Comparison of ENCODE assay signal across 7 mouse cellular contexts in genomic region chr6:99623641-99624040, GRCm38 (mm10). TPM values are rescaled to one million over a fixed set of nuclear protein-coding genes. Genes with fewer than 3 reads are reported as not detected.
DNase-seq lines count a peak whose midpoint lies in the region; ATAC-seq and TF ChIP-seq lines count a peak whose summit lies in the region.

No protein-coding gene starts in this region.

- no peaks in the 10 kb centered on the region for H3K9me3 ChIP-seq in embryonic facial prominence, embryonic 13.5 days

- no peak for ATAC-seq in embryonic facial prominence, embryonic 13.5 days (ENCODE audit: insufficient number of reproducible peaks, insufficient read depth, low FRiP score, low TSS enrichment, low read depth)

- TF ChIP-seq POLR2A in bone marrow, adult 2 months (IDR thresholded peaks at IDR 0.05; ENCODE audit: borderline replicate concordance, control insufficient read depth, low read depth, low read length) = no peak

- H3K36me3 ChIP-seq in embryonic facial prominence, embryonic 13.5 days = no peaks in the 10 kb centered on the region

- 0 out of 2 replicates have a peak overlapping the region, but pooled peaks have one; percentile 27 for H3K9ac ChIP-seq in embryonic facial prominence, embryonic 13.5 days

- peaks cover 4% of the 10 kb centered on the region for H3K4me1 ChIP-seq in bone marrow, adult 2 months (ENCODE audit: control insufficient read depth, insufficient read depth, low read length)
- H3K4me1 ChIP-seq in embryonic facial prominence, embryonic 13.5 days = peaks cover 51% of the 10 kb centered on the region

- DNase-seq in layer of hippocampus, postnatal 10 days (ENCODE audit: low spot score in 2 of 2) = peak; percentile 48 to 60
- no peak for DNase-seq in layer of hippocampus, adult 18-20 months (ENCODE audit: low spot score in 2 of 2)
- peak; percentile 46 for DNase-seq in lung, postnatal 10 days
- no peak for DNase-seq in gastrocnemius, postnatal 4 days (ENCODE audit: low spot score in 2 of 2)
- no peak for DNase-seq in urinary bladder, postnatal 25 days (ENCODE audit: low spot score)

- no peak overlapping the region for H3K4me3 ChIP-seq in bone marrow, adult 2 months (replicated peaks; ENCODE audit: control insufficient read depth, low read depth, low read length)
- no peak overlapping the region for H3K4me3 ChIP-seq in embryonic facial prominence, embryonic 13.5 days

- WGBS in bone marrow, adult 2 months = 77% methylated on average over 6 of the region's 6 CpGs
- 20% methylated on average over 6 of the region's 6 CpGs for WGBS in embryonic facial prominence, embryonic 13.5 days

- H3K27me3 ChIP-seq in embryonic facial prominence, embryonic 13.5 days = 0 out of 2 replicates have a peak, but pooled peaks cover 2% of the 10 kb centered on the region

- H3K27ac ChIP-seq in bone marrow, adult 2 months (ENCODE audit: control insufficient read depth, insufficient read depth, low read depth, low read length, poor library complexity) = no peak overlapping the region
- no peak overlapping the region for H3K27ac ChIP-seq in embryonic facial prominence, embryonic 13.5 days

- TF ChIP-seq CTCF in bone marrow, adult 2 months (IDR thresholded peaks at IDR 0.05; ENCODE audit: control insufficient read depth, insufficient read depth, low read length) = 0 out of 2 replicates have a peak, but pooled peaks have one; percentile 5

- no peak overlapping the region for H3K4me2 ChIP-seq in embryonic facial prominence, embryonic 13.5 days

RNA-seq across cellular contexts. Expression of gene Eif4e3, which starts 42.9 kb away (rescaled TPM):
- total RNA-seq in layer of hippocampus, postnatal 10 days (2021) = 10 to 100 TPM; 18.4 to 20.3 TPM
- 10 to 100 TPM; 21.6 to 25.2 TPM for total RNA-seq in layer of hippocampus, adult 18-20 months (2021)
- 4.5 and 7.2 TPM in 2 replicates for polyA plus RNA-seq in bone marrow, adult 2 months (2011; ENCODE audit: insufficient read depth, insufficient read length, low replicate concordance, missing spikeins)
- polyA plus RNA-seq in embryonic facial prominence, embryonic 13.5 days (2015; fragmentation: Nextera tagmentation; extraction: Ambion mirVana) = 15.6 and 16.7 TPM in 2 replicates
- 10 to 100 TPM; 11.3 to 12.1 TPM for total RNA-seq in gastrocnemius, postnatal 4 days (2021)

RNA-seq across cellular contexts. Expression of gene Gm20696, which starts 43.0 kb away (rescaled TPM):
- 1 to 10 TPM; 7.1 to 8.8 TPM for total RNA-seq in layer of hippocampus, postnatal 10 days (2021)
- 1 to 10 TPM; 5.7 to 7.4 TPM for total RNA-seq in layer of hippocampus, adult 18-20 months (2021)
- polyA plus RNA-seq in bone marrow, adult 2 months (2011; ENCODE audit: insufficient read depth, insufficient read length, low replicate concordance, missing spikeins) = 3.5 and 5.7 TPM in 2 replicates
- polyA plus RNA-seq in embryonic facial prominence, embryonic 13.5 days (2015; fragmentation: Nextera tagmentation; extraction: Ambion mirVana) = 3.2 and 3.4 TPM in 2 replicates
- 1 to 10 TPM; 4.1 to 5.4 TPM for total RNA-seq in gastrocnemius, postnatal 4 days (2021)

Comparison
In these comparisons a context has a peak if more than half of its experiments do, and no peak if none do; other contexts are left out.
1. DNase-seq: peak in layer of hippocampus, postnatal 10 days (2 of 2) and lung, postnatal 10 days (single experiment); none in layer of hippocampus, adult 18-20 months (0 of 2), gastrocnemius, postnatal 4 days (0 of 2) and urinary bladder, postnatal 25 days (single experiment).